Mouse (Mus musculus): ENCODE data around the gene AC161166.1. TPM values are rescaled to one million over a fixed set of nuclear protein-coding genes. Genes with fewer than 3 reads are reported as not detected.
"Not testable (repeated sequence)": the region's sequence is repeated elsewhere in the genome, so short reads cannot be mapped to it uniquely, and the experiment has no call there.

Gene AC161166.1
- total RNA-seq, 2 experiments from 2014 or later, result not detected

DNA sequence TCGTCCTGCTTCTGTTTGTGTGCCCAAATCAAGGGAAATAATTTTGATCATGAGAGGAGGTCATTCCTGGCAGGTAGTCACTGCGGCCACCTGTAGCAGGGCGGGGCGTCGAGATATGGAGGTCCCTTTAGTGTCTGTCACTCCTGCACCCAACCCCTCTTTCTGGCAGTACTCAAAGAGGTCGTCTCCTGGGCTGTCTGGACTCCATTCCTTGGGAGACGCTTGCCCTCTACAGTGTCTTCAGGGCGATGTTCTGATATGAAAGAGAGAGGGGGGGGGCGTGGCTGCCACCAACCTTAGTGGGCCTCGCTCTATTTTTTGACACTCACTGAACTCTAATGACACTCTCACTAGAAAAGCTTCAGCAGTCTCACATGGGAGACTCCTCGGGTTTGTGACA is 17.3 kb upstream of the AC161166.1 start:
- intact Hi-C loops (cut with DNase I), result no loop called here
- DNase-seq (ENCODE audit: low spot score in 2 of 2), result no peak

DNA sequence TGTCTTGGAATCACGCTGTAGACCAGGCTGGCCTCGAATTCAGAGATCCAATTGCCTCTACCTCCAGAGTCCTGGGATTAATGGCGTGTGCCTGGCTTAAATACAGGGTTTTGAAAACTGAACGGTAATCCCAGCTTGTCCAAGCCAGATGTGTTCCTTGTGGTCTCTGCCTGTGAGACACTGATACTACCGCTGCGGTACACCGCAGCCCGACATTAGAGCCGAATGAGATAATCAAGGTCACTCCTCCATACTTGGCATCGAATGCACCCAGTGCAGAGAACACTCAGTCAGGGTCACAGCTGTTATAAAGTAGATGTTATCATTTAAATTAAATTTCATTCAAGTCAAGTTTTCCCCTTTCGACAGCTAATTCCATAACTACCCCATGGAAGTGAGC is 16.6 kb upstream of the AC161166.1 start:
- DNase-seq (ENCODE audit: low spot score in 2 of 2), result no peak
- intact Hi-C loops (cut with DNase I), result no loop called here

DNA sequence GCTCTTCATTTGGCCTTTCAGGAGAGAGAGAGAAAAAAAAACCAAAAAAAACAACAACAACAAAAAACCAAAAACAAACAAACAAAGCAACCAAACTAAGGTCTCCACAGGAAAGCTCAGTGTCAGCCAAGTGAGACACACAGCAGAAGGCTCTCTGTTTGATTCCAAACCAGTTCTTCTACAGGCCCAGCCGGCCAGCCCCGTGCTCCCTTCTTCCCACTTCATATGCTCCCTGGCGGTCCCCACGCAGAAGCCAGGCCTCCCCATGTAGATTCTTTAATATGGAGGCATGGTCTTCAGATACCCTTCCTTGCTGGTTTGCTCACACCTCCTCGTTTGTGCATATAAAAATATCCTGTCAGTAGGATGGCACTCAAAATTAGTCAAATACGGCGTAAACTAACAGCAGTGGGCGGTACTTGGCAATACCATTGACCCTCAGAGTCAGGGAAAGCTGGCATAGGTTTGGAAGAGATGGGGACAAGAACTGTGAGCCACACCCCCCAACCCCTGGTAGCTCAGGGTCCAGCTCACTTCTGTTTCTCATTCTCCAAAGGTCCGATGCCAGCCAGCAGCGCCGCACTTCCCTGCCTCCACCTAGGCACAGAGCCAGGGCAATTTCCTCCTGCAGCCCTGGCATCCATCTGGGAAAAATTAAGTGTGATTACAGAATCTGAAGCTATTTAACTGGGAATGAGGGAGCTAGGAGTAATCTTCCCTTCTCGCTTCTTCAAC is 13.6 kb upstream of the AC161166.1 start:
- DNase-seq (ENCODE audit: low spot score in 2 of 2), result peak in 1 of 2 experiments; percentile 23
- intact Hi-C loops (cut with DNase I), result no loop called here

DNA sequence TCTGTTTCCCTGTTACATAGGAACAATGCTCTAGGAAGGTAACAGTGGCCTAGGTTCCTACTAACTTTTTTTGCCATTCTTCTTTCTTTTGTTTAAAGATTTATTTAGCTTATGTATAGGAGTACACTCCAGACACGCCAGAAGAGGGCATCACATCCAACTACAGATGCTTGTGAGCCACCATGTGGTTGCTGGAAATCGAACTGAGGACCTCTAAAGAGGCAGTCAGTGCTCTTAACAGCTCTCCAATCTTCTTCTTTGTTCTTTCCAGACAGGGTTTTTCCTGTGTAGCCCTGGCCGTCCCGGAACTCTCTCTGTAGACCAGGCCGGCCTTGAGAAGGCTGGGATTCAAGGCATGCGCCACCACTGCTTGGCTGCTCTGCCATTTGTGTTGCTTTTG is 12.7 kb upstream of the AC161166.1 start:
- DNase-seq (ENCODE audit: low spot score in 2 of 2), result no peak
- intact Hi-C loops (cut with DNase I), result no loop called here

DNA sequence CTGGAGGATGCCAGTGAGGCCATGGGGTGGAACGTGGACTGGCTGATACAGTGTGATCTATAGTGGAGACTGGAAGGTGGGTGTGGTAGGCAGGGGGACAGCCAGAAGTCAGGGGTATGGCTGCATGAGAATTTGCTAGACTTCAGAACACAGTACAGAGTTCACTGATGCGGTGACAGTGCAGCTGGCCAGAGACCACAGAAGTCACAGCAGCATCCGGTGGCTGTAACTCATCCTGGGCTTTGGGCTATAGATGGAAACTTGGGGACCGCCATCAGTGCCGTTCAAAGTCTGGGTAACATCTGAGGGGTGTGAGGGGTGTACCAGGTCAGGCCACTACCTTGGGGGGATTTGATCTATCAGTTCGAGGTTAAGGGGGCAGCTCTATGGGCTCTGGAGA is 11.5 kb upstream of the AC161166.1 start:
- intact Hi-C loops (cut with DNase I), result no loop called here
- DNase-seq (ENCODE audit: low spot score in 2 of 2), result no peak

DNA sequence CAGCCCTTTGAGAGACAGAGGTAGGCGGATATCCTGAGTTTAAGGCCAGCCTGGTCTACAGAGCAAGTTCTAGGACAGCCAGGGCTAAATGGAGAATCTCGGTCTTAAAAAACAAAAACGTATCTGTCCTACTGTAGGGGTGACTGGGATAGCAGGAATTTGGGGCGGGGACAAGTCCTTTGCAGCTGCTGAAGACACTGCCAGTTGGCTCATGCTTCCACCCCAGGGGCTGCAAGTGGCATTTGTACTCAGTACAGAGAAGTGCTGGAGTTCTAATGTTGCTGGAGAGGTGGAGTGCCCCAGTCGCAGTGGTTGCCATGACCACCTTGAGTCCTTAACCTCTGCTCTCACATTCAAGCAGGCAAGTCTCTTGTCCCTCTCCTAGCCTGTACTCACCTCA is 10.6 kb upstream of the AC161166.1 start:
- DNase-seq (ENCODE audit: low spot score in 2 of 2), result no peak
- intact Hi-C loops (cut with DNase I), result no loop called here

DNA sequence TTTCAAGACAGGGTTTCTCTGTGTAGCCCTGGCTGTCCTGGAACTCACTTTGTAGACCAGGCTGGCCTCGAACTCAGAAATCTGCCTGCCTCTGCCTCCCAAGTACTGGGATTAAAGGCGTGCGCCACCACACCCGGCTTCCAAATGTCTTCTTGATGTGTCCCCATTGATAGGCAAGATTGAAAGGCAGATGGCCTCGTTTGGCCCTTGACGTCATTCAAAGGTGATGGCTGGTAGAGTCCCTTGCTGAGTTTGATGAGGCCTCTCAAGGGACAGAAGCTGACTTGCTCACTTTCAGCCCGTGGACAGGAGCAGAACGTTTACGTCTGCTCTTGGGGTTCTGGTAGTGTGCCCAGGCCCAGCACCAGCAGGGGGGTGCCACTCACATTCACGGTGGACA is 7.8 kb upstream of the AC161166.1 start:
- intact Hi-C loops (cut with DNase I); DNase-seq (ENCODE audit: low spot score in 2 of 2): not testable (repeated sequence)

DNA sequence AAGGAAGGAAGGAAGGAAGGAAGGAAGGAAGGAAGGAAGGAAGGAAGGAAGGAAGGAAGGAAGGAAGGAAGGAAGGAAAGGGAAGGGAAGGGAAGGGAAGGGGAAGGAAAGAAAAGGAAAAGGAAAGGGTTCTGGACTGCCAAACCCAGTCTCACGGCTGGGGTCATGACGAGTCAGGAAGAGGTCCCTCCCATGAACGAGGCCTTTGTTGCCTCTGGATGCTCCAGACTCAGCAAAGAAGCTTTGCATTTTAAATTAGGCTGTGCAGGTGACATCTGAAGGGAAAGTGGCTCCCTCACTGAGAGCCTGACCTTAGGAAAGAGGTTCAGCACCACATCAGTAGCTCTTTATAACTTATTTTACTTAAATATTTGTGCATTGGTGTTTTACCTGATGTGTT is 6.9 kb upstream of the AC161166.1 start:
- DNase-seq (ENCODE audit: low spot score in 2 of 2), result no peak
- intact Hi-C loops (cut with DNase I), result no loop called here

DNA sequence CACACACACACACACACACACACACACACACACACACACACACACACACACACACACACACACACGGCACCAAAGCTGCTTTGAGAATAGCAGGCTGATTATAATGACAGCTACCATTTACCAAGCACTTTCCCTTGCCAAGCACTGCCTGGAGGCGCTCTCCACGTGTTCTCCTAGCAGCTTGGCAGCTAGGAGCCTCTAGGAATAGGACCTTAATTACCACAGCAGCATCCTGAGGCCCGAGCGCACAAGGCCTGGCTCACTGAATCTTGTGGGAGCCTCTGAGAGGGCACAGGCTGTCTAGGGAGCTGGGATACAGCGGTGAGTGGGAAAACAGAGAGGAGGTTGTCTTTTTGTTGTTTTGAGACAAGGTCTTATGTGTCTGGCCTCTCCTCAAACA is 5.4 kb upstream of the AC161166.1 start:
- intact Hi-C loops (cut with DNase I), result no loop called here
- peak in 1 of 2 experiments; percentile 87 for DNase-seq (ENCODE audit: low spot score in 2 of 2)

DNA sequence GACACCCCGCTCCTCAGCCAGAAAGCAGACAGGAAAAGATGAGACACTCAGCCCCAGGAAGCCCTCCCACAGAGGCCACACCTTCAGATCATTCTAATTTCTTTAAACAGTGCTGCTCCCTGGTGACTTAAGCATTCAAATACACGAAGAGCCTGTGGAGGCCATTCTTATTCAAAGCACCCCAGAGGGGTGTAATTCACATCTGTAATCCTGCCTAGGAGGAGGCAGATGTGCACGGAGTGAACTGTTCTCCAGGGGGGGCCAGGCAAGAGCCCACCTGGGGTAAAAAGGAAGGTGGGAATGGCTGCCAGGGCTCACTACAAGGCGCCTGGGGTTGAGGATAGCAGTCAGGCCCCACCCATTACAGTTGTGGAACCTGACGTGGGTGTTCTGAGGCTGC is 4.8 kb upstream of the AC161166.1 start:
- DNase-seq (ENCODE audit: low spot score in 2 of 2), result no peak
- intact Hi-C loops (cut with DNase I), result no loop called here

DNA sequence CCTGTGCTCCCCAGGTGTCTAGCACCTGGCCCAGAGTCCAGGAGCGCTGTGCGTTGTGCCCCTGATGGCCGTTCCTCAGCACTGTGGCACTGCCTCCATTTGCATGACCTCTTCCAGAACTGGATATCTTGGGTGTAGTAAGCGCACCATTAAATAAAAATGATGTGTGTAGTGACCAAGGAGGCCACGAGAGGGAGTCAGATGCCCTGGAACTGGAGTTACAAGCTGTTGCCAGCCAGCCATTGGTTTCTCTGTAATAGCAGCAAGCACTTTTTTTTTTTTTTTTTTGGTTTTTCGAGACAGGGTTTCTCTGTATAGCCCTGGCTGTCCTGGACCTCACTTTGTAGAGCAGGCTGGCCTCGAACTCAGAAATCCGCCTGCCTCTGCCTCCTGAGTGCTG is 4.1 kb upstream of the AC161166.1 start:
- peak in 1 of 2 experiments; percentile 70 for DNase-seq (ENCODE audit: low spot score in 2 of 2)
- intact Hi-C loops (cut with DNase I), result not testable (repeated sequence)

DNA sequence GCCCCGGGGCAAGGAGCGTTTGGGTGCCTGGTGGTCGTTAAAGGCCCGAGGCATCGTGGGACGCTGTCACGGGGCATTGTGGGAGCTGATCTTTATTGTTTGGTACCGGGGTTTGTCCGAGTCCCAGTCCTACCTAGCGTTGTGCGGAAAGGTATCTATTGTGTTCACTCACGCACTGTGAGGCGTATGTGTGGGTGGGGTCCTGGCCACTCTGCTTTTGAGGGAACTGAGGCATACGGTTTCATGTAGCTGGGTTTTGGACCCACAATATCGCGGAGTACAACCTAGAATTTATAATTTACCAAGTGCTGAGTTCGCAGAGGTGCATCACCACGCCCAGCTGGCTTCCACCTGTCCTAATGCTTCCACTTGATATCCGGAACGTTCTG is 4.5 kb downstream of the AC161166.1 start:
- DNase-seq (ENCODE audit: low spot score in 2 of 2), result peak in 1 of 2 experiments; percentile 48
- intact Hi-C loops (cut with DNase I), result loop anchor here (1.0 to 2.0 kb wide), 2 partner anchors 23 to 25 kb away; partner anchors contain the start of genes Cadm4 and Irgq

DNA sequence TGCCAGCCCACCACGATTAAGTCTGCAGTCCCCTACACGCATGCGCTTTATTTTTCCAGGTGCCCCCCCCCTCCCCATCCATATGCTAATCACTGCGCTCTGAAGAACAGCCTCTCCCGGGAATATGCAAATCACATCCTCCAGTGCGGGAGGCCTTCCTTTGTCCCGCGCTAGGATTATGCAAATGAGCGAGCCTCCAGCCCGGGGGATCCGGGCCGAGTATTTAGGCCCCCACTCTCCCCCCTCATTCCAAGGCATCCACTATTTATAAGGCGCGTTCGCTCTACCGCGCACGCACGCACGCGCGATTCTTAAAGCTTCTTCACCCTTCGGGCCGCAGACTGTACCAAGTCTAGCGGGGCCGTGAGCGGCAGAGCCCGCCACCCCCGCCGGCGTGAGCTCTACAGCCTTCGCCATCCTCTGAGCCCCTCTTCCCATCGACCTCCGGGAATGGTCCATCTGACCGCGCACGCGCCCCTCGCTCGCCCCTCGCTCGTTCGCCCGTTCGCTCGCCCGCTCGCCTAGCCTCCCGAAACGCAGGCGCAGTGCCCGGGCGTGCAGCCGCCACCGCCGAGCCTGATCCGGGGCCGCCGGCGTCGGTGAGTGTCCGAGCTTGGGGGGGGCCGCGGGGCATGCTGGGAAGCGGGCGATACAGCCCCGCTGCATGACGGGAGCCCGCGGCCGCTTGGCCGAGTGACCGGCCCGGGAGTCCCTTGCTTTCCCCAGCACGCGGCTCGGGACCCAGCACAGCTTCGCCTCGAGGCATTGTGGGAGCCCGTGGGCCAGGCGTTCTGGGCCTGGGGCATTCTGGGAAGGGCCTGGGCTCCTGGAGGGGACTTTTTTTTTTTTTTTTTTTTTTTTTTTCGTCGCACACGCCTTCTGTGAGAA is 5.2 kb downstream of the AC161166.1 start, which contains the start of gene Zfp428:
Gene Zfp428 (plus strand): TSS at position 169 of the 888 bp plus-strand sequence.
- DNase-seq (ENCODE audit: low spot score in 2 of 2), result peak; percentile 87 to 91
- intact Hi-C loops (cut with DNase I), result loop anchor here (1.0 to 2.0 kb wide), 2 partner anchors 23 to 24 kb away; partner anchors contain the start of genes Cadm4 and Irgq

DNA sequence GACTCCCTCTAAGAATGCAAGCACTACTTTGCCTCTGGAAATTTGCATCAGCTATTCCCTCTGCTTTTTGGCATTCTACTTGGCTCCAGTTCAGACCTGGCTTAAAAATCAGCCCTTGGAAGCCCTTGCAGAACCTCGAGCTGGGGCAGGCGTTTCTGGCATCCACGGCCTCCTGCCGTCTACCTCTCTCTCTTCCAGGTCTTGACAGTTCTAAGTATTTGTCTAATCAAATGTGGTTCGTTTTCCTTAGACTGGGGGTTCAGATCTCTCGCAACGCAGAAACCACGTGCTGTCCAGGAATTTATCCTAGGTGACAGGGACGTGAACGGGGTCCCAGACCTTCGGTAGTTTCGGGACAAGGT is 5.8 kb downstream of the AC161166.1 start:
- intact Hi-C loops (cut with DNase I), result loop anchor here (2.0 kb wide), 1 partner anchor 24 kb away; the partner anchor contains the start of gene Cadm4
- DNase-seq (ENCODE audit: low spot score in 2 of 2), result peak; percentile 65 to 78

DNA sequence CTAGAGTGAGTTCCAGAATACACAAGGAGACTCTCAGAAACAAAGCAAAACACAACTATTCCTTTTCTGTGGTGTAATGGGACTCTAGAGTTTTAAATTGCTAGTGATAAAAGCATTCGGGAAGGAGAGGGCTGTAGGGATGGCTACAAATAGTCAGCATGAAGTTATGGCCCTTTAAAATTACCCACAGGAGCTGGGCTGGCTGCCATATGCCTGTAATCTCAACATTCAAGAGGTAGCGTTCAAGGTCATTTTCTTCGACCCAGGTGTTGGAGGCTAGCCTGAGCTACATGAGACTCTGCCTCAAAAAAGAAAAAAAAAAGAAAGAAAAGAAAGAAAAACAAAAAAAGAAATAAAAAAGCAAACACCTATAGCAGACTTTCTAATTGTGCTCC is 6.2 kb downstream of the AC161166.1 start:
- no peak for DNase-seq (ENCODE audit: low spot score in 2 of 2)
- intact Hi-C loops (cut with DNase I), result loop anchor here (2.0 kb wide), 1 partner anchor 23 kb away; the partner anchor contains the start of gene Cadm4

DNA sequence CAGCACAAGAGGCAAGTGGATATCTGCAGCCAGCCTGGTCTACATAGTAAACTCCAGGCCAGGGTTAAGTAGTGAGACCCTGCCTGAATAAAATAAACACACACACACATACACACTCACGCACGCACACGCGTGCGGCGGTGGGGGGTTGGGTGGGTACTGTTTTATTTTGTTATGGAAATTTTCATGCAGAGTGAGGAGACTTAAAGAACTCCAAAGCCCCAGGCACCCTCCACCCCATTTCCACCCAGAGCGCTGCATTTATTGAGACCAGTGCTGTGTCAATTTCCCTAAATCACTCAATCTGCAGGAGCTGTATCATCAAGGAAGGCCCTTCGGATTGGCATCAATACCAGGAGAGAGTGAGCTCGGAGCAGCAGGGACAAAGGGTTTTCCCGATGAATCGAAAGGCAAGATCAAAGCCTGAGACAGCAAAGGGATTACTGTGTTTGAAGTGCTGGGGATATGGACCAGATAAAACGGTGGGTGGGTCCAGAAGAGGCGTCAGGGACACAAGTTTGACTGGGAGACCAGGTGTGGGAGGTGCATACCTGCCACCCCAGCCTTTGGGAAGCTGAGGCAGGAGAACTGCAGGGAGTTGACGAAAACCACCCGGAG is 6.7 kb downstream of the AC161166.1 start:
- DNase-seq (ENCODE audit: low spot score in 2 of 2), result no peak
- intact Hi-C loops (cut with DNase I), result loop anchor here (2.0 kb wide), 1 partner anchor 23 kb away; the partner anchor contains the start of gene Cadm4

DNA sequence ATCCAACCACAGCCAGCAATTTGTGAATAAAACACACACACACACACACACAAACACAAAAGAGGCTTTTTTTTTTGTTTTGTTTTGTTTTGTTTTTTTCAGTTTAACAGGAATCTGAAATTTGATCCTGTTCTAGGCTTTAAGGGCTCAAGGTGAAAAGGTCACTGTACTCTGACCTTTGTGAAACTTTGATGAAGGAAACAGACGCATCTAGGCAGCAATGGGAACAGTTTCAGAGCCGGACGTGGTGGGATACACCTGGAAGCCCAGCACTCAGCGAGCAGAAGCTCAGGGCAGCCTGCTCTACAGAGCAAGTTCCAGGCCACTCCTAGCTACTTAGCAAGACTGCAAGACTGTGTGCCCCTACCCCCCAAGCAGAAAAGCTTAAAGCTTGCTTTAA is 7.4 kb downstream of the AC161166.1 start:
- DNase-seq (ENCODE audit: low spot score in 2 of 2), result no peak
- intact Hi-C loops (cut with DNase I), result no loop called here

DNA sequence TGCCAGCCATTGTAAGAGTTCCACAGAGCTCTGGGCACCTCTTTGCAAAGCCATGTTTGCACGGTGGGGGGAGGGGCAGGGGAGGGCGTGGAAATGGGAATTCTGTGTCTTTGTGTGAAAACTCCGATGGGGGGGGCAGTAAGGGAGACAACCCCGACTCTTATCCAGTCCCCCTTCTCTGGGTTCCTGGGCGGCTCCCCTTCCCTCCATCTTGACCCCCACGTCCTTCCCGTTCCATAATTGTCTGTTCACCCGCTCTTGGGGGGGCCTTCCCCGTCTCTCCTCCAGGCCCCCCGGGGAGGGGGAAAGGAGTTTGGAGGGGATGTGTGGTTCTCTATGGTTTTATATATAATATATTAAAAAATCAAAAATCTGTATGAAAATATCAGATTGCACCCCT is 8.3 kb downstream of the AC161166.1 start:
- intact Hi-C loops (cut with DNase I), result no loop called here
- no peak for DNase-seq (ENCODE audit: low spot score in 2 of 2)

DNA sequence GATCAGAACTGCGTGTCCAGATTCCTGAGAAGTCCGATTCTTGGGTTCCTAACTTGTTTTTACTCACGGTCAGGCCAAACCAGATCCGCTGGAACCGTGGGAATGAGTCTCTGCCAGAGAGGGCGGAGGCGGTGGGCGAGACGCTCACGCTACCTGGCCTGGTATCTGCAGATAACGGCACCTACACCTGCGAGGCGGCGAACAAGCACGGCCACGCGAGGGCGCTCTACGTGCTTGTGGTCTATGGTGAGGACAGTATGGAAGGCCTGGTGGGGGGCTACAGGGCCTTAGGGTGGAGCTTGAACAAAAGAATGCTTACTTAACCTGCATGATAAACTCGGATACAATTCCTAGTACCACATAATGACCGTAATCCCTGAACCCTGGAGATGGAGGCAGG is 10.8 kb downstream of the AC161166.1 start:
- intact Hi-C loops (cut with DNase I), result no loop called here

DNA sequence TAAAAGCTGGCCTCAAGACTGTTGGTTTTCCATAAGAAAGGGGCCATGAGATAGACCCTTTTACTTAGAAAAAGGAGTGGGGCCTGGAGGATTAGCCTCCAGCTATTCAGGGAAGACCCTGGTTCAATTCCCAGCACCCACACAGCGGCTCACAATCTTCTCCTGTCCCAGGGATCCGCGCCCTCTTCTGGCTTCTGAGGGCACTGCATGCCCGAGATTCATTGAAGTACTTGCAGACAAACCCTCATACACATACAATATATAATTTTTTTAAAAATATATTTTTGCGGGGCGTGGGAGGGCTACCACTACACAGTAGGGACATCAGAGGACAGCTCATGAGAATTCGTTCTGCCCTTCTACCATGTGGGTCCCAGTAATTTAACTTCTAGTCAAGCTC is 11.3 kb downstream of the AC161166.1 start:
- intact Hi-C loops (cut with DNase I), result no loop called here
- peak in 1 of 2 experiments; percentile 53 for DNase-seq (ENCODE audit: low spot score in 2 of 2)

More for the DNA sequence above, 10.8 kb downstream of the AC161166.1 start:
- DNase-seq (ENCODE audit: low spot score in 2 of 2), result no peak
